Mouse (Mus musculus) hindbrain, embryonic 11.5 days (tissue): ENCODE results near the gene Sgsm2. TPM values are rescaled to one million over a fixed set of nuclear protein-coding genes. Genes with fewer than 3 reads are reported as not detected.
"Not testable (repeated sequence)": the region's sequence is repeated elsewhere in the genome, so short reads cannot be mapped to it uniquely, and the experiment has no call there.

Experiments used
- ATAC-seq: fragments of 200-750 bp; cut with Nextera tagmentation; 2 replicates; pipeline ENCODE4 v1.8.0; 2017; ENCODE audit warnings: mild to moderate bottlenecking, moderate TSS enrichment, moderate library complexity; ENCODE audit not compliant: low FRiP score
- DNase-seq: peaks from one replicate; pipeline ENCODE4 v3.0.0-alpha.2; 2015; ENCODE audit warnings: low spot score
- H3K27ac ChIP-seq: fragments of 300-500 bp; sonication (generic); 2 replicates; pipeline ENCODE4 v1.5.1; 2014; ENCODE audit warnings: mild to moderate bottlenecking, low read depth, low read length
- H3K27me3 ChIP-seq: fragments of 300-500 bp; sonication (generic); 2 replicates; pipeline ENCODE4 v1.6.1; 2014; ENCODE audit warnings: mild to moderate bottlenecking, low read length, moderate library complexity, mixed read lengths; ENCODE audit not compliant: control insufficient read depth, insufficient read depth
- H3K36me3 ChIP-seq: fragments of 300-500 bp; sonication (generic); 2 replicates; pipeline ENCODE4 v1.6.1; 2014; ENCODE audit warnings: mild to moderate bottlenecking, low read length, moderate library complexity, mixed read lengths; ENCODE audit not compliant: control insufficient read depth, insufficient read depth
- H3K4me1 ChIP-seq: fragments of 300-500 bp; sonication (generic); replicated peaks from 2 replicates; pipeline ENCODE4 v1.6.1; 2014; ENCODE audit warnings: low read length, mixed read lengths; ENCODE audit not compliant: control insufficient read depth, insufficient read depth
- H3K4me2 ChIP-seq: fragments of 300-500 bp; sonication (generic); replicated peaks from 2 replicates; pipeline ENCODE4 v1.6.1; 2014; ENCODE audit warnings: mild to moderate bottlenecking, low read depth, low read length
- H3K4me3 ChIP-seq: fragments of 300-500 bp; sonication (generic); 2 replicates; pipeline ENCODE4 v1.5.1; 2014; ENCODE audit warnings: low read depth, low read length
- H3K9ac ChIP-seq: fragments of 300-500 bp; sonication (generic); 2 replicates; pipeline ENCODE4 v1.6.1; 2014; ENCODE audit warnings: low read depth, low read length
- H3K9me3 ChIP-seq: fragments of 300-500 bp; sonication (generic); 2 replicates; pipeline ENCODE4 v1.6.1; 2016; ENCODE audit warnings: low read length; ENCODE audit not compliant: control insufficient read depth
- WGBS: fragments of 180-500 bp; shearing (Covaris S2); extraction: QIAGEN DNeasy Blood & Tissue Kit; methylation state at CpG from one replicate; pipeline ENCODE4 v1.1.7; 2014; 5-methylcytosine and 5-hydroxymethylcytosine counted together
- polyA plus RNA-seq: library from polyadenylated mRNA; unstranded; fragments of >200 nt; fragmentation: Nextera tagmentation; extraction: Ambion mirVana; gene quantifications from 2 replicates; pipeline ENCODE4 v1.2.1, GENCODE M21; 2014

The Sgsm2 gene
- polyA plus RNA-seq, 1 experiment from 2014 or later: 6.3 TPM

DNA sequence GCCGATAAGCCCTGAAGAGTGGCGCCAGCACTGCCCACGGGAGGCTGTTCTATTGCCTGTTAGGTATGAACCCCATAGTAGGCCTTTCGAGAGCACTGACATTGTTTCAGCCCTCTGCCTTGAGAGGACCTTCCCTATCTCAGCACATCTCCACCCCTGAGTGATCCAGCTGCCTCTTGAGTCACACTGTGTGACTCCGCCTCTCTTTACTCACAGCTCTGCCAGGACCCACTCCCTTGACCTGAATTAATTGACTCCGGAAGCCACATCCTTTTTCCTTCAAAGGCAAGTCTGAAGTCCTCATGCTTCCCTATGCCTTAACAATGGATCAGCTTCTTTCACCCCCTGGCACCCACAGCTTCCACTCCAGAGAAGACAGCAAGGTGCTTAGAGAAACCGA lies 70.7 kb downstream of the Sgsm2 start:
- 79% methylated on average over 7 of the region's 7 CpGs for WGBS
- no peak for DNase-seq

DNA sequence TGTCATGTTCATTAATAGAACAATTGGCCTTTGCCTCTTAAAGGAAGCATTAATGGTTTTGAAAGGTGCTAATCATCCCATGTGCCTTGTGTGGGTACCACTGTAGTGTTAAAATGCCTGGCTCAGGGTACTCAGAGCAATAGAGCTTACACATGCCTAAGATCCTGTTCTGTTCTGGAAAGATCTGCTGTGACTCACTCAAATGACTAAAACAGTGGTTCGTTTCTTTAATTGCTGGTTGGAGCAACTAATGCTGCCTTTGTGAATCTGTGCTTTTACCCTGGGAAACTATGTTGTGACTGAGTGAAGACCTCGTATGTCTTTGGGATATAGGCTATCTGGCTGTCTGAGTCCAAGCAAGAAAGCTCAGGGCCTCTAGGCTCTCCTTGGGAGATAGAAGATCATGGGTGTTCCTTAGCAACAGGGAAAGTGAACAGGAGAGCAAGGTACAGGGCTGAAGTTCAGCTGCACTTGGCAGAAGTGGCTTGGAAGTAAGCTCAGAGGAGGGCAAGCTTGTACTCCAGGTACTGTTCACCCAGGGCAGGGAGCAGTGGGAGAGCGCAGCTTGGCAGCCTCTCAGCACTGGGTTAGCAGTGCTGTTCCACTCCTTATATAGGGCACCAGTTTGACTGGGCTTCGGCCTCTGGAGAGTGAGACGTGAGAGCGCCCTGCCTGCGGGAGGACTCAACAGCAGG lies 74.0 kb downstream of the Sgsm2 start:
- H3K27me3 ChIP-seq: no peaks in the 10 kb centered on the region
- no peak overlapping the region for H3K9ac ChIP-seq
- H3K27ac ChIP-seq: no peak overlapping the region
- no peak for DNase-seq
- H3K4me3 ChIP-seq: no peak overlapping the region
- H3K36me3 ChIP-seq: peaks cover 2% of the 10 kb centered on the region; the same call in 1 of the 2 replicates
- H3K4me2 ChIP-seq: no peak overlapping the region
- no peaks in the 10 kb centered on the region for H3K4me1 ChIP-seq
- no peak for ATAC-seq
- WGBS: 82% methylated on average over 7 of the region's 7 CpGs
- no peaks in the 10 kb centered on the region for H3K9me3 ChIP-seq

More for the DNA sequence above, 70.7 kb downstream of the Sgsm2 start:
- ATAC-seq: no peak
- Histone ChIP-seq H3K4me3 (no peak overlapping the region), H3K27me3 (no peaks in the 10 kb centered on the region), H3K9me3 (no peaks in the 10 kb centered on the region), H3K9ac (no peak overlapping the region), H3K4me1 (peaks cover 4% of the 10 kb centered on the region), H3K27ac (no peak overlapping the region), H3K4me2 (no peak overlapping the region), H3K36me3 (no peaks in the 10 kb centered on the region)

GRCm38 (mm10) chr11:74821463-74821862 lies 75.4 kb downstream of the Sgsm2 start:
- no peak overlapping the region for H3K4me3 ChIP-seq
- H3K4me2 ChIP-seq: no peak overlapping the region
- no peak overlapping the region for H3K9ac ChIP-seq
- no peak overlapping the region for H3K27ac ChIP-seq
- ATAC-seq (no peak), DNase-seq (no peak)
- H3K27me3 ChIP-seq: no peaks in the 10 kb centered on the region
- whole genome bisulfite sequencing: 52% methylated on average over 1 of the region's 1 CpGs
- H3K36me3 ChIP-seq: peaks cover 5% of the 10 kb centered on the region
- no peaks in the 10 kb centered on the region for H3K4me1 ChIP-seq
- no peaks in the 10 kb centered on the region for H3K9me3 ChIP-seq

GRCm38 (mm10) chr11:74820921-74821320 lies 75.9 kb downstream of the Sgsm2 start:
- peaks cover 5% of the 10 kb centered on the region for H3K36me3 ChIP-seq
- H3K4me3 ChIP-seq: no peak overlapping the region
- no peaks in the 10 kb centered on the region for H3K4me1 ChIP-seq
- H3K9ac ChIP-seq: no peak overlapping the region
- H3K9me3 ChIP-seq: no peaks in the 10 kb centered on the region
- H3K27ac ChIP-seq: no peak overlapping the region
- 85% methylated on average over 1 of the region's 1 CpGs for WGBS
- no peak overlapping the region for H3K4me2 ChIP-seq
- ATAC-seq (no peak), DNase-seq (no peak)
- H3K27me3 ChIP-seq: no peaks in the 10 kb centered on the region

- ATAC-seq: no peak
- H3K4me3 ChIP-seq: no peak overlapping the region
- H3K9ac ChIP-seq: no peak overlapping the region
- H3K27me3 ChIP-seq: no peaks in the 10 kb centered on the region
- peaks cover 5% of the 10 kb centered on the region for H3K36me3 ChIP-seq
- H3K4me1 ChIP-seq: no peaks in the 10 kb centered on the region
- DNase-seq: no peak
- H3K4me2 ChIP-seq: no peak overlapping the region
- no peaks in the 10 kb centered on the region for H3K9me3 ChIP-seq
- no peak overlapping the region for H3K27ac ChIP-seq
These were observed 81.1 kb downstream of the Sgsm2 start for GRCm38 (mm10) chr11:74815795-74816194.

DNA sequence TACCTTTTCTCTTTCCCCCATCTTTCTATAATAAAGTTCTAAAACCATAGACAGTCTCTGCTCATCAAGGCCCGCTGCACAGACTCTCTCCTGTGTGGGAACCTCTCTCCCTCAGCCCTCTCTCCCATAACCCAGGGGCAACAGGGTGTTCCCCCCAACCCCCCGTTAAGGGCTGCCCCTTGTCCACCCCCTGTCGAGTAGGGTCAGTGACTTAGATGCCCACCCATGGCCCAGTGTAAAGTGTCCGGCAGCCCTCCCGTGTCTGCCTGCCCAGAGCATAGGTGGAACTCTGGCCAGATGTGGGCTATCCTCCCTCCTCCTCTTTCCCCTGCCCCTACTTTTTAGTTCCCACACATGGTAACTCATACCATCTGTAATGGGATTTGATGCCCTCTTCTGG lies 85.3 kb downstream of the Sgsm2 start:
- H3K9me3 ChIP-seq: no peaks in the 10 kb centered on the region
- ATAC-seq (no peak), DNase-seq (no peak)
- H3K4me1 ChIP-seq: no peaks in the 10 kb centered on the region
- H3K4me2 ChIP-seq: no peak overlapping the region
- H3K27ac ChIP-seq: 0 out of 2 replicates have a peak overlapping the region, but pooled peaks have one; percentile 17
- H3K4me3 ChIP-seq: no peak overlapping the region
- no peaks in the 10 kb centered on the region for H3K27me3 ChIP-seq
- 51% methylated on average over 5 of the region's 5 CpGs for WGBS
- no peak overlapping the region for H3K9ac ChIP-seq
- H3K36me3 ChIP-seq: peaks cover 5% of the 10 kb centered on the region; the same call in 1 of the 2 replicates

GRCm38 (mm10) chr11:74811027-74811426 lies 85.8 kb downstream of the Sgsm2 start:
- H3K9ac ChIP-seq, H3K4me2 ChIP-seq, H3K4me3 ChIP-seq, DNase-seq, H3K4me1 ChIP-seq, H3K36me3 ChIP-seq, H3K27ac ChIP-seq, H3K9me3 ChIP-seq, H3K27me3 ChIP-seq: not testable (repeated sequence)
- 65% methylated on average over 3 of the region's 3 CpGs for WGBS
- ATAC-seq: peak; percentile 25; the same call in 1 of the 2 replicates

GRCm38 (mm10) chr11:74810134-74810533 lies 86.7 kb downstream of the Sgsm2 start:
- DNase-seq: no peak
- Histone ChIP-seq H3K36me3 (peaks cover 5% of the 10 kb centered on the region; the same call in 1 of the 2 replicates), H3K4me2 (no peak overlapping the region), H3K9me3 (no peaks in the 10 kb centered on the region), H3K4me3 (no peak overlapping the region), H3K4me1 (no peaks in the 10 kb centered on the region), H3K27me3 (no peaks in the 10 kb centered on the region), H3K27ac (no peak overlapping the region), H3K9ac (no peak overlapping the region)
- no peak for ATAC-seq

GRCm38 (mm10) chr11:74808251-74808853 lies 88.5 kb downstream of the Sgsm2 start:
- peaks cover 5% of the 10 kb centered on the region; the same call in 1 of the 2 replicates for H3K36me3 ChIP-seq
- H3K4me3 ChIP-seq: no peak overlapping the region

More at GRCm38 (mm10) chr11:74808251-74808853, 88.5 kb downstream of the Sgsm2 start:
- DNase-seq: no peak
- Histone ChIP-seq H3K4me1 (no peaks in the 10 kb centered on the region), H3K4me2 (no peak overlapping the region), H3K9me3 (no peaks in the 10 kb centered on the region), H3K9ac (no peak overlapping the region), H3K27ac (no peak overlapping the region), H3K27me3 (no peaks in the 10 kb centered on the region)
- WGBS: 93% methylated on average over 6 of the region's 6 CpGs
- ATAC-seq: no peak
